Mouse (Mus musculus) heart, postnatal 36 days (tissue): ENCODE measurements around the gene Trim66. TPM values are rescaled to one million over a fixed set of nuclear protein-coding genes. Genes with fewer than 3 reads are reported as not detected.

Experiments
- DNase-seq, 2 experiments: peaks; one replicate each; pipeline ENCODE4 v3.0.0; 2021 to 2022
- intact Hi-C: fragments of 180-260 bp; cut with DNase I; formaldehyde crosslinking; loops from one replicate; pipeline ENCODE4 v1.15.1; 2025
- total RNA-seq, 2 experiments: library from RNA; stranded (reverse); gene quantifications; 2 replicates each; pipeline ENCODE4 v1.2.3; 2021

Gene Trim66
- total RNA-seq: under 1 TPM; 0.08 to 0.11 TPM

GRCm38 (mm10) chr7:109508034-109508433, at the start of gene Trim66:
Gene Trim66 (minus strand): TSS chr7:109508134.
- DNase-seq: no peak
- intact Hi-C loops: no loop called here

GRCm38 (mm10) chr7:109546726-109547125, 38.8 kb upstream of the Trim66 start:
- intact Hi-C loops: no loop called here
- no peak for DNase-seq

GRCm38 (mm10) chr7:109546186-109546585, 38.3 kb upstream of the Trim66 start:
- intact Hi-C loops: no loop called here

GRCm38 (mm10) chr7:109545255-109545993, 37.5 kb upstream of the Trim66 start:
- intact Hi-C loops: loop anchor here (2.0 kb wide), 1 partner anchor 69 kb away; no protein-coding TSS in a partner anchor
- peak in 1 of 2 experiments; percentile 30 for DNase-seq

More at GRCm38 (mm10) chr7:109546186-109546585, 38.3 kb upstream of the Trim66 start:
- no peak for DNase-seq

GRCm38 (mm10) chr7:109544792-109545191, 36.9 kb upstream of the Trim66 start:
- intact Hi-C loops: loop anchor here (2.0 kb wide), 1 partner anchor 70 kb away; no protein-coding TSS in a partner anchor
- DNase-seq: no peak

- intact Hi-C loops: no loop called here
- DNase-seq: no peak
These were observed 34.4 kb upstream of the Trim66 start for GRCm38 (mm10) chr7:109542364-109542628.

GRCm38 (mm10) chr7:109541609-109542363, 33.9 kb upstream of the Trim66 start:
- DNase-seq: no peak
- intact Hi-C loops: no loop called here

- DNase-seq: no peak
- intact Hi-C loops: no loop called here
These were observed 33.0 kb upstream of the Trim66 start for GRCm38 (mm10) chr7:109540902-109541301.

GRCm38 (mm10) chr7:109536451-109536946, 28.6 kb upstream of the Trim66 start:
- intact Hi-C loops: no loop called here
- DNase-seq: peak; percentile 63 to 71

GRCm38 (mm10) chr7:109534921-109535320, 27.0 kb upstream of the Trim66 start:
- DNase-seq: no peak
- intact Hi-C loops: loop anchor here (5.0 kb wide), 1 partner anchor 37 kb away; no protein-coding TSS in a partner anchor

- intact Hi-C loops: loop anchor here (5.0 kb wide), 1 partner anchor 38 kb away; no protein-coding TSS in a partner anchor
- DNase-seq: no peak
These were observed 26.0 kb upstream of the Trim66 start for GRCm38 (mm10) chr7:109533888-109534287.

GRCm38 (mm10) chr7:109533129-109533528, 25.2 kb upstream of the Trim66 start:
- no peak for DNase-seq
- intact Hi-C loops: loop anchor here (5.0 kb wide), 1 partner anchor 39 kb away; no protein-coding TSS in a partner anchor

- DNase-seq: no peak
- intact Hi-C loops: loop anchor here (5.0 kb wide), 1 partner anchor 40 kb away; no protein-coding TSS in a partner anchor
These were observed 24.8 kb upstream of the Trim66 start for GRCm38 (mm10) chr7:109532691-109533090.

GRCm38 (mm10) chr7:109531501-109531900, 23.6 kb upstream of the Trim66 start:
- no peak for DNase-seq

GRCm38 (mm10) chr7:109529741-109530140, 21.8 kb upstream of the Trim66 start:
- intact Hi-C loops: loop anchor here (5.0 to 10.0 kb wide), 3 partner anchors 43 to 435 kb away; partner anchors contain the start of gene Dennd5a

More at GRCm38 (mm10) chr7:109531501-109531900, 23.6 kb upstream of the Trim66 start:
- intact Hi-C loops: loop anchor here (5.0 kb wide), 1 partner anchor 41 kb away; no protein-coding TSS in a partner anchor

GRCm38 (mm10) chr7:109528356-109528755, 20.4 kb upstream of the Trim66 start:
- peak; percentile 71 to 74 for DNase-seq
- intact Hi-C loops: loop anchor here (1.0 to 10.0 kb wide), 3 partner anchors 90 to 436 kb away; partner anchors contain the start of gene Dennd5a

More at GRCm38 (mm10) chr7:109529741-109530140, 21.8 kb upstream of the Trim66 start:
- DNase-seq: no peak

GRCm38 (mm10) chr7:109527536-109527935, 19.6 kb upstream of the Trim66 start:
- DNase-seq: no peak
- intact Hi-C loops: loop anchor here (10.0 kb wide), 2 partner anchors 147 to 437 kb away; partner anchors contain the start of gene Dennd5a

GRCm38 (mm10) chr7:109525740-109526663, 18.1 kb upstream of the Trim66 start:
- DNase-seq: no peak
- intact Hi-C loops: loop anchor here (10.0 kb wide), 2 partner anchors 149 to 439 kb away; partner anchors contain the start of gene Dennd5a

- DNase-seq: no peak
- intact Hi-C loops: loop anchor here (10.0 kb wide), 2 partner anchors 150 to 440 kb away; partner anchors contain the start of gene Dennd5a
These were observed 16.8 kb upstream of the Trim66 start for GRCm38 (mm10) chr7:109524763-109525162.

GRCm38 (mm10) chr7:109524442-109524744, 16.5 kb upstream of the Trim66 start:
- DNase-seq: no peak
- intact Hi-C loops: loop anchor here (10.0 kb wide), 2 partner anchors 150 to 440 kb away; partner anchors contain the start of gene Dennd5a
